Mouse (Mus musculus) megakaryocyte progenitor cell, adult 5-6 weeks (primary cell): ENCODE results near the gene Traf3ip1. TPM values are rescaled to one million over a fixed set of nuclear protein-coding genes. Genes with fewer than 3 reads are reported as not detected.

Experiments used
- ATAC-seq: replicated peaks from 2 replicates; pipeline ENCODE4 v1.8.0; 2016; ENCODE audit warnings: mild to moderate bottlenecking, moderate TSS enrichment, inconsistent platforms; ENCODE audit not compliant: poor library complexity
- total RNA-seq, 2 experiments: library from RNA; stranded (forward) in 1 of 2; stranded (reverse) in 1 of 2; fragments of 157-497, 149-512 nt in 1 of 2; fragments of 200-1000 nt in 1 of 2; gene quantifications; 2 replicates each; pipeline versions ENCODE4 v1.2.3 to v1.2.4; 2015 to 2017

The Traf3ip1 gene
- total RNA-seq, 2 experiments from 2014 or later = 3.3 to 4.9 TPM

DNA sequence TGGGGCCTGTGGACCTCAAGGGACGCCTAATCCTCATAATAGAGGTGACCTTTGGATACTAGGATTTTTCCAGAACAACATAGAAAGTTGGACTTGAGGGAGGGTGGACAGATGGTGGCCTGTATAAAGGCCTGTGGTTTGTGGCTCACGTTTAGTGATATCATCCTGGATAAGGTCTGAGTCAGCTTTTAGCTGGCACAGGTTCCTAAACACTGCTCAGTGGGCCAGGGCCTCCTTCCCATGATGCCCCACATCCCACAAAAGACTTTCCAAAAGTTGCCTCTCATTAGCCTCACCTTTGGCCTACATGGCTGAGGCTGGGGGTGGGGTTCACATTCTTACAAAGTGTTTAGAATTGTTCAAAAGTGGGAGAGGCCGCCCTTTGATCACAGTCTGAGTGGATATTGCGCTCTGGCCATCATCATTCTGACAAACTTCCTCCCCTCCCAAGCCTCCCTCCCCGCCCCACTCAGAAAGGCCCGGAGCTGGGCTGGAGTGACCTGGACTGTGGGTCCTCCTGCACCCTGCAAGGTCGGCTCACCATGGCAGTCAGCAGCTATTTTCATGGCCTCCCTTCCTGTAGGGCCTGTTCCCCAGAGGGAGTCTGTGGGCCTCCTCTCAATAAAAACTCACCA, 83.6 kb downstream of the Traf3ip1 start:
- ATAC-seq = no peak

Other genes starting within 250 kb of the Traf3ip1 start
- 90.2 and 92.6 TPM in 2 replicates for gene Ube2f, start 244.3 kb upstream of the Traf3ip1 start, total RNA-seq (2015)
- 46.8 and 58.6 TPM in 2 replicates for gene Ube2f, start 244.3 kb upstream of the Traf3ip1 start, total RNA-seq (2017)
- gene Scly, start 196.3 kb upstream of the Traf3ip1 start, total RNA-seq (2015) = 19.8 and 20.0 TPM in 2 replicates
- gene Scly, start 196.3 kb upstream of the Traf3ip1 start, total RNA-seq (2017) = 21.1 and 23.6 TPM in 2 replicates
- 0.05 and 0.17 TPM in 2 replicates for gene Espnl, start 172.6 kb upstream of the Traf3ip1 start, total RNA-seq (2015)
- 0.03 and 0.17 TPM in 2 replicates for gene Espnl, start 172.6 kb upstream of the Traf3ip1 start, total RNA-seq (2017)
- not detected in 2 replicates for gene Klhl30, start 143.6 kb upstream of the Traf3ip1 start, total RNA-seq (2015)
- gene Klhl30, start 143.6 kb upstream of the Traf3ip1 start, total RNA-seq (2017) = 0.07 TPM in 1 of 2 replicates, not detected in the other
- 1.7 TPM in 1 of 2 replicates, not detected in the other for gene Erfe, start 128.2 kb upstream of the Traf3ip1 start, total RNA-seq (2015)
- 0.50 and 2.5 TPM in 2 replicates for gene Erfe, start 128.2 kb upstream of the Traf3ip1 start, total RNA-seq (2017)
- 71.6 and 91.4 TPM in 2 replicates for gene Ilkap, start 95.8 kb upstream of the Traf3ip1 start, total RNA-seq (2015)
- gene Ilkap, start 95.8 kb upstream of the Traf3ip1 start, total RNA-seq (2017) = 120 and 137 TPM in 2 replicates
- gene Hes6, start 80.6 kb upstream of the Traf3ip1 start, total RNA-seq (2015) = 34.4 and 35.4 TPM in 2 replicates
- gene Hes6, start 80.6 kb upstream of the Traf3ip1 start, total RNA-seq (2017) = 30.4 and 39.6 TPM in 2 replicates
- 7.0 and 7.8 TPM in 2 replicates for gene Per2, start 35.3 kb upstream of the Traf3ip1 start, total RNA-seq (2015)
- gene Per2, start 35.3 kb upstream of the Traf3ip1 start, total RNA-seq (2017) = 4.0 and 4.4 TPM in 2 replicates
- gene Asb1, start 45.9 kb downstream of the Traf3ip1 start, total RNA-seq (2015) = 3.9 and 5.2 TPM in 2 replicates
- gene Asb1, start 45.9 kb downstream of the Traf3ip1 start, total RNA-seq (2017) = 6.1 and 28.7 TPM in 2 replicates